Mouse (Mus musculus) ES-CJ7 (cell line): Measurements from ENCODE around the gene Klk4.

Experiments used
- DNase-seq: peaks from one replicate; pipeline ENCODE4 v3.0.0; 2011; ENCODE audit warnings: low read depth, low spot score

Klk4 gene

DNA sequence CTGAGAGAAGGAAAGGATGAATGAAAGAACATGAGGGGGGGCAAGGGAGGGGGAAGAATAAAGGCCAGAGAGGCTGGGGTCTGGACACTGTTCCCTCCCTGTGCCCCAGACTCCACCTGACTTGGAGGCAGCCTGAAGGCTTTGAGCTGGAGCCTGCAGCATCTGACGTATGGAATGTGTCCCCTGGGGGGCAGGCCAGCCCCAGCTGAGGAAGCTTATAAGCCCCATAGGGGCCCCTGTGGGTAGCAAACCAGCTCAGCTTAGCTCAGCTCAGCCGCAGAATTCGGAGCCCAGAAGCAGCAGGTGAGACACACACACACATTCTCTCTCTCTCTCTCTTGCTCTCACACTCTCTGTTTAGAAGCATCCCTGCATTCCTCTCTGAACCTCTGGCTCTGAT is at the start of gene Klk4:
Gene Klk4, plus strand, starts transcription at position 249 of the 400 bp plus-strand sequence.
- DNase-seq = no peak

DNA sequence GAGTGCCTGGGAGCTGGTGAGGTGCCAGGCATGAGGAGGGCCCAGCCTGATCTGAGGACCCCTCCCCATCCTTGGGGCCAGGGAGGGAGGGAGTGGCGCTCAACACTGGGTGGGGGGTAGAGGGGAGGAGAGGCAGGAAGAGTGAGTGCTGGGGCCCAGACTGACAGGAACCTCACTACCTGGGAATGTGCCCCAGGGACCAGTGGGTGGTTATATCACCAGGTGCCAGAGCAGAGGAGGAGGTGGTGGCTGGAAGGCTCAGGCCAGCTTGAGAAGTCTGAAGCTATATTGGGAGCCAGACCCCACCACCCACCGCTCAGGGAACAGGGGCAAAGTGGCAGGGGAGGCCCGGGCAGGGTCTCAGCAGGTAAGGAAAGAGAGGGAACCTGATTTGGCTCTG is 39.3 kb upstream of the Klk4 start, which contains the start of gene Klk5:
Gene Klk5, plus strand, starts transcription at position 271 of the 400 bp plus-strand sequence.
- no peak for DNase-seq

DNA sequence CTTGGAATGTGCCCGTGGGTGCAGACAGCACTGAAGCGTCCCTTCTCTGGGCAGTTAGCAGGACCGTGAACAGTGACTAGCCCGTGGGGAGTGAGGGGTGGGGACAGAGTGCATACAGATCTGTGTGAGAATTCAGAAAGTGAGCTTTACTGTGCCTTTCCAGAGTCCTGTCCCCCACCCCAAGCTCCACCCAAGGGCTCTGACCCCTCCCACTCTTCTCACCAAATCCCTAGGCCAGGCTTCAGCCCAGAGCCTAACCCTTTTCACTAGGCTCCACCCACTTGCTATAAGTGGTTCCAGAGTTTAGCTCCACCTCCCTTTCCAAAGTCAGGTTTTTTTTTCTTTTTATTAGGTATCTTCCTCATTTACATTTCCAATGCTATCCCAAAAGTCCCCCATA is 37.2 kb upstream of the Klk4 start:
- DNase-seq = no peak

DNA sequence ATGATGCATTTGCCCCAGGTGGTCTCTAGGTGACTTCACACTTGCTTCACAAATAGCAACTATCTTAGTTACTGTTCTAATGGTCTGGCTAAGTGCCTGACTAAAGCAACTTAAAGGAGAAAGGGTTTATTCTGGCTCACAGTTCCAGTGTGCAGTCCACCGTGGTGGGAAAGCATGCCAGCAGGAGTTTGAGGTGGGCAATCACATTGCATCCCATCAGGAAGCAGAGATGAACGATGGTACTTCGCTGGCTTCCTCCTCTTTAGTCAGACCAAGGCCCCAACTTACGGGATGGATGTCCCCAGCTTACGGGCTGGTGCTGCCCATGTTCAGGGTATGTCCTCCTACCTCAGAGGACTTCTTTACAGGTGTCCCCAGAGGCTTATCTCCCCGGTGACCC is 29.3 kb upstream of the Klk4 start:
- DNase-seq = no peak

DNA sequence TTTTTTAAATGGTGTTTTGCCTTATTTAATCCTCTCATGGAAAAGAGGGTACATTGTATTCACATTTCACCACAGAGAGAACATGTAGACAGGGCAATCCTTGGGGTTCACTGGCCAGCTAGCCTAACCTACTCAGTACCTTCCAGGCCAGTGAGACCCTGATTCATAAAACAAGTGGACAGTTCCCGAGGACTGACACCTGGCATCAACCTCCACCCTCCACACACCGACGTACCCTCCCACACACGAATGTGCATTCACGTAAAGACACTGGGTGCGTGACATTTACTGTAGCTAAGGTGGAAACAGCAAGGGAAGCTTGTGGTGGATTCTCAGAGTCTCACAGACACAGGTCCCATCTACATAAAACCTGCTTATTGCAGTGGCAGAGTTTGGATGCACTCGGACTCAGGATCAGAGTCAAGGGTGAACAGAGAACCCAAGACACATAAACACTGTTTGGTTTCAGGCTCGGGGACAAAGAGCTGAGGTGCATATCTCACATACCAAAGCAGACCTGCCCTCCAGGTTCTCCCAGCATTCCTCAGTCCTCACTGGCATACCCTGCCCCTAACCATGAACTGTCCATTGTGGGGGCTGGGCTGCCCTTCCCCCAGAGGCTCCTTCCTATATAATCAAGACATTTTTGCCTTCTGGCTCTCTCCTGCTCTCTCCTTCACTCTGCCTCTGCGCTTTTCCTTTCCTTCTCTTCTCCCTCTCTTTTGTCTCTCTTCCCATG is 26.1 kb upstream of the Klk4 start:
- peak; percentile 40 for DNase-seq

DNA sequence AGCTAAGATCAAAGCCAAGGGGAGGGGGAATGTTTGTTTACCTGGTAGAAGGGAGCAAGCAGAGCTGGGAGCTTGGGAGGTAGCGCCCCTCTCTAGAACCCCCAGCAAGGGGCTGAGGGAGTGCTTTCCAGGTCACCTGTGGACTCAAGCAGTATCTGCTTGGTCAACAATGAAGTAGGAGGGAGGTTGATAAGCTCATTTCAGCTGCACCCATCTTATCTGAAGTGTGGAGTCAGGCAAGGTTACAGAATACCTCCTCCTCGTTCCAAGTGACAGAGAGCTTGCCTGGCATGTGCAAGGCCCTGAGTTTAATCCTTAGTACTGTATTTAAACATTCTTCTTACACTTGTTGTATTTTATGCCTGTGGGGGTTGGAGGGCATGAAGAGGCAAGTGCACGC is 25.3 kb upstream of the Klk4 start:
- no peak for DNase-seq

DNA sequence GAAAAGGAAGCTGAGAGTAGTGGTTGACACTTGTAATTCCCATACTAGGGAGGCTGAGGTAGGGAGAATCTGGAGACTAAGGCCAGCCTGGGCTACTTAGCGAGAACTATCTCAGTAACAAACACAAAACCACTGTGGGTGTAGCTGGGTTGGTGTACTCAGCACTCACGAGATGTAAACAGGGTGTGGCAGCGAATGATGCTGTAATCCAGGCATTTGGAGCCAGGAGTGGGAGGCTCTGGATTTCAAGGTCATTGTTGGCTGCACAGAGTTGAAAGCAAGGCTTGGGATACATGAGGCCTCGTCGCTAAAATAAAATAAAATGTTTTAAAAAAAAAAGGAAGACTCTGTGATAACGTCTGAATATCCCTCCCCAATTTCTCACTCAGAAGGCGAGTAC is 24.7 kb upstream of the Klk4 start:
- peak; percentile 71 for DNase-seq

DNA sequence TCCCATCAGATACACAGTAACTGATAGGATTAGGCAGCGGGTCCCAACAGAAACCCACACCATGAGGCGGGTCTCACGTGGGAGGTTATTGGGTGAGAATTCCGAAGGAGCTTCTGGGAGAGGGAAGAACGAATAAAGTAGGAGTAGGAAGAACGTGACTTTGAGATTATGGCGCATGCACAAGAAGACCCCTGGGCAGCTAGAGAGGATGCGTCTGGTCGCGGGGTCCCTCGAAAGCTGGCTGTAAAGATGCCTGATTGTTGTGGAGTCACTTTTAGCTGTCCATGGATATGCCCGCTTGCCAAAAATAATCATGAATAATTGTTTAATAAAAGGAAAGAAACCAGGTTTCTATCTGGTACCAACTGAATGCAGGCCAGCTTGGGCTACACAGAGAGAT is 23.5 kb upstream of the Klk4 start:
- DNase-seq = peak; percentile 25

DNA sequence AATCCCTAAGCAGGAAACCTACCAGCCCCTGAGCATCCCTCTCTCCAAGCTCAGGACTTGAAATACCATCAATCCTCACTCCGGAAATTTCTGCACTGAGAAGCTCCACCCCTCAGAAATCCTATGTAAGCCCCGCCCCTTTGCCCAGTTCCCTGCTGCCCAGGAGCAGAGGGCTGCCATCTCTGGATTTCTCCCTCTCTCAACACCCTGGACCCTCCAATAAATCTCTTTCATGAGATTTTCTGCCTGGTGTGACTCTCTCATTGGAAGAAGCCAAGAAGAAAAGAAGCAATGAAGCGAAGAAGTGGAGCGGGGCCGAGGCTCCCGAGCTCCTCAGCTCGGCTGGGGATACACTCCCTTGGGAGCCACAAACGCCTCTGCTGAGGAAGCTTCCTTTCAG is 20.5 kb upstream of the Klk4 start:
- no peak for DNase-seq

DNA sequence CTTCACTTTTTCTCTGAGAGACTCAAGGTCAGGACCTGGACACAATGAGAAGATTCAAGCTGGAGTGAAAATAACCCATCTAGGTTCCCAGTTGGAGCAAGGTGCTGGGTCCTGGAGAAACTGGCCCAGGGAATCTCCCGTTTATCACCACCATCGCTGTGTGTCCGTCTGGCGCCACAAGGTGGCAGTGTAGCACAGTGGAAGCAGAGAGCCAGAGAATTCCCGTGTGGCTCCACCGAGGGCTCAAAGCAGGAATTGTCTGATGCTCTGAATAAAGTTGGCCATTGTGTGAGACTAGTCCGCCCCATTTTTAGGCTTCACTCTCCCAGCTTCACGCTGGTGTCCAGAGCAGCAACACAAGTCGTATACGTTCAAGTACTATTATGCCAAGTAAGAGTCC is 7.7 kb upstream of the Klk4 start:
- peak; percentile 82 for DNase-seq

DNA sequence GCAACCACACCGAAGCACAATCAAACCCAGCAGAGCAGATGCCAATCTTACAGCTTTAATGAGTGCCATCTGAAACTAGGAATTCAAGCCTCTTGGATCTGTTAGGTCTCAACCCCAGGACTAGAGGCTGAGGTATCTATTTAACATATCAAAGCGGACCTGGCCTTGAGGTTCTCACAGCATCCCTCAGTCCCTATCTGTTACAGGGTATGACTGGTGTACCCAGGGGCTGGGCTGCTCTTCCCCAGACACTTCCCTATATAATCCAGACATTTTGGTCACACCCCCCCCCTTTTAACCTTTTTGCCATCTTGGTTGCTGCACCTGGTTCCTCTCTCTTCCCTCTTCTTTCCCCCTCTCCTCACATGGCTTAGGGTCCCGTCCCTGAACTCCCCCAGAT is 7.3 kb upstream of the Klk4 start:
- peak; percentile 32 for DNase-seq

DNA sequence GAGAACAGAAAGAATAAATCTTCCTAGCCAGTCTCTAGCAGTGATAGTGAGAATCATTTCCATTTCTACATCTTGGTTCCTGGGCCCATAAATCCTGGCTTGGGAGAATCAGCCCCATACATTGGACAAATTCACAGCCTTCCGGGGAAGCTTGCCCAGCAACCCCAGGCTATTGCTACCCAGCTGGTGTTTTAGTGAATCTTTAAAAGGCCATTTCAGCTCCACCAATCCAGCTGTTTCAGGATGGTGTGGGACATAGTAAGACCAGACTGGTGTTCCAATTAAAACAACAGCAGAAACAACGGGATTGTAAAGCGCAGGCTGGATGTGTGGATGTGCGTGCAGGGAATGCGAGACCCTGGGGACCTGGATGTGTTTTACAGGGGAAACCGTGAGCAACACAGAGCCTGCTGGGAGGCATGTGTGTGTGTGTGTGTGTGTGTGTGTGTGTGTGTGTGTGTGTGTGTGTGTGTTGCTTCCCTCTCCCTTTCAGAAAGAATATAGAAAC is 6.0 kb upstream of the Klk4 start:
- no peak for DNase-seq

DNA sequence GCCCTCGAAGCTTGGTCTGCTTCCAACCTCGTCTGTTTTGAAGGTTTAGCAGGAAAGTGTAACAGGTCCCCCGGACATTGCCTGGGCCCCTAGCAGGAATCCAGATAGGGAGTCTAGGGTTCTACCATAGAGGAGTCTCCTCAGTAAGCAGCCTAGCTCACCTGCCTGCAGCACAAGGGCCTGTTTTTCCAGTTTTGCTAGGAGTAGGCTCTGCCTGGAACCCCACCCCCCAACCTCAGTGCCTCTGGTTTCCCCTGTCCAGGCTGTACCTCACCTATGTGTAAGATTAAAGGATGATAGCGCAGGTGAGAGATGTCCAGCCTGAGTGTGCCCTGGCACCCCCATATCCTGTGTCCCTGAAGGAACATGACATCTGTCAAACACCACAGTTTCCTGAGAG is 4.5 kb upstream of the Klk4 start:
- no peak for DNase-seq

DNA sequence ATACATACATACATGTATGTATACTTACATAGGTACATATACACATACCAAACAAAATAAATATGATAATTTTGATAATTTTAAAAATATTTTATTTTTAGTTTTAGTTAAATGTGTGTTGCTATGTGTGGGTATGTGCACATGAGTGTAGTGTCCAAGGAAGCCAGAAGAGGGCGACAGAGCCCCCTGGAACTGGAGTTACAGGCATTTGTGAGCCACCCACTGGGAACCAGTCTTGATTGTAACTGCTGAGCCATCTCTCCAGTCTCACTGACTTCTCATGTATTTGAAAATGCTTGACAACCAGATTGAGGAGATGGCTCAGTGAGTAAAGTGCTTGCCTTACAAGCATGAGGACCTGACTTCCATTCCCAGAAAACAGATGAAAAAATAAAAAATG is 2.7 kb upstream of the Klk4 start:
- peak; percentile 25 for DNase-seq

DNA sequence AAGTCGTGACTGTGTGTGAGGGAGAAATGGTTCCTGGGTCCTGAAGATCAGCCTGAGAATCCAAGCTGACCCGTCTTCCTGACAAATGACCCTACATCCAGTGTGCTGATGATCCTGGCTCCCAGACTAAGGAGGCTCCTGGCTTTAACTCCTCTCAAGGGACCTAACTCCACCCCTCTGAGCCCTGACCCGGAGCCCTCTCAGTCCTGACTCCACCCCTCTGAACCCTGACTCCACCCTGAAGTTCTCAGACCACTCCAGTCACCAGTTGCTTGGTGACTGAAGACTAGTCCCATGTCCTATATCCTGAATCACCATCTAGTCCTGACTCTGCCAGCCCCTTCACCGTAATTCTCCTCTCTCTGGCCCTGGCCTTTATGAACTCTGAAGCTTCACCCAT is 1.4 kb downstream of the Klk4 start:
- DNase-seq = peak; percentile 33

DNA sequence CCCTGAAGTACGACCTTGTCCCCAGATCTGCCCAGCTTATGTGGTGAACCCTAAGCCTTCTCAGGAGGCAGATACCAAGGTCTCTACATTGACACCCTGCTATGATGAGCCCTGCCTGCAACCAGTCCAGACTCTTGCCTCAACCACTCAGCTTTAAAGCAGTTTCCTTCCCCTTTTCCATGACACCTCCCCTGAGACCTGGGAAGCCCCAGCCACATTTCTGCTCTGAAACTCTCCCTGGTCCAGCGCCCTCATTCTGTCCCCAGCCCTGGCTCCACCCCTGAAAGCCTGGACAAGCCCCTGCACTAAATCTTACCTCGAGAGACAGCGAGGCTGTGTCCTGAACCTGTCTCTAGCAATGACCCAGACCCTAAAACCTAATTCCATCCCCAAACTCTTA is 1.9 kb downstream of the Klk4 start:
- DNase-seq = no peak

DNA sequence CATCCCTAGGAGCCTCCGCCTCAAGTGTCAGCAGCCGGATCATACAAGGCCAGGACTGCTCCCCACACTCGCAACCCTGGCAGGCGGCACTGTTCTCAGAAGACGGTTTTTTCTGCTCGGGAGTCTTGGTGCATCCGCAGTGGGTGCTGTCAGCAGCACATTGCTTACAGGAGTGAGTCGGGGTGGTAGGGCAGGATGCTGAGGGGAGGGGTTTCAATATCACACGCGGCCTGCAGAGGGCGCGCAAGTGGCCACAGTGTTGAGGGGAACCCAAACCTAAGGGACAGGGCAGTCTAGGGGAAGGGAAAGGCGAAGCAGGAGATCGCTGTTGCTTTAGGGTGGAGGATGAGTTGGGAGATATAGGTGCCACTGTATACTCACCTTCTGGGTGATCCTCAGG is 2.6 kb downstream of the Klk4 start:
- peak; percentile 62 for DNase-seq

DNA sequence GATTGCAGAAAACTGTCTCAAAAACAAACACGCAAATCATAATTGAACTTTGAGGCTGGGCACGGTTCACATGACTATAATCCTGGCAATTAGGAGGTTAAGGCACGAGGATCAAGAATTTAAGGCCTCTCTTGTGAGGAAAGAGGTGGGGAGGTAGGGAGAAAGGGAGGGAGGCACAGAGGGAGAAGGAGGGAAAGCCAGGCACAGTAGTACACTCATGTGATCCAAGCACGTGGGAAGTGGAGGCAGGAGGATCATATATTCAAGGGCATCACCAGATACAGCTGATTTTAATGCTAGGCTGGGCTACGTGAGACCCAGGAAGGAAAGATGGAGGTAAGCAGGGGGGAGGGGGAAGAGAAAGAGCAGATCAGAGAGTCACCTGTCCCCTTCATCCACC is 10.4 kb downstream of the Klk4 start:
- DNase-seq = no peak

DNA sequence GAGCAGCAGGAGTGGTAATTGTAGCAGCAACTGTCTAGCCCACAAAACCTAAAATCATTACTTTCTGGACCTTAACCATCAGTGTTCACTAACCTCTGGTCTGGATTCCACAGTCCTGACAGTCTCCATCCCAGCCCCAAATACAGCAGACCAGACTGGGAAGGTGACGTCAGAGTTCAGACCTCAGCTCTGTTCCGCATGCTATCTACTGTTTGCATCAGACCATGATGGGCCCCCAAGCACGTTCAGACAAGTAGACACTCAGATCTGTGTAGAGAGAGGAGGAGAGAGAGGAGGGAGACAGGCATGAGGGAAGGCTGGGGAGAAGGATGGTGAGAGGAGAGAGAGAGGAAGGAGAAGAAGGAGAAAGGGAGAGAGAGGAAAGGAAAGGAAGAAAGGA is 10.8 kb downstream of the Klk4 start:
- DNase-seq = no peak

DNA sequence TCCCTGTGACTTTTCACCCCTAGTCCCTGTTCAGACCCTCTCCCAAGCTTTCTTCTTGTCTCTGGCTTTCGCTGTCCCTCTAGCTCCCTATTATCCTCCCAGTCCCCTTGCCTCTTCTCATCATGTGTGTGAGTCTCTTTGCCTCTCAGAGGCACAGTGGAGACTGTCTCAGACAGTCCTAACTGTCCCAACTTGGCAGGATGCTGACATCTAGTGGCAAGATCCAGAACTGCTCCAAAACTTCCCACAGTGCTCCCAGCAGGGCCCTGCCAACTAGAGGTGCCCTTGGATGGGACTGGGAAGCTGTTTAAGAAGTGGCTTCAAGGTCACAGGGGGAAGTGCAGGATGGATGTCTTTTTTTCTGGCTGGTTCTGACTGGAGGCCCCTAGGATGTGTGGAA is 13.9 kb downstream of the Klk4 start:
- peak; percentile 95 for DNase-seq

DNA sequence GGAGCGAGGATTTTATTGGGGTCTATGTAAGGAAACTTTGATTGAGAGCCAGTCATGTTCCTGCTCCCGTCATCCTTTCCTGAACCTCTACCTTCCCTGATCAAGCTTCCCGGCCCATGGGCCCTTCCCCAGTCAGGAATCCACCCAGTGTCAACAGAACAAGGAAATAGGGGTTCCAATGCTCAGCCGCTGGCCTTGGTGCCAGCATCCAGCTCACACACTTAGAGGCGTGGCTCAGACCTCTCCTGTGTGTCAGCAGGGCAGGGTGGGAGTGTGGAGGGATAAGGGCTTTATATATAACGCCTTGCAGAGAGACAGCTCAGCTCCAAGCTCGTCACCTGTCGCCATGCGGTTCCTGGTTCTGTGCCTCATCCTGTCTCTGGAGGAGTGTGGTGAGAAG is 33.9 kb downstream of the Klk4 start:
- DNase-seq = no peak

DNA sequence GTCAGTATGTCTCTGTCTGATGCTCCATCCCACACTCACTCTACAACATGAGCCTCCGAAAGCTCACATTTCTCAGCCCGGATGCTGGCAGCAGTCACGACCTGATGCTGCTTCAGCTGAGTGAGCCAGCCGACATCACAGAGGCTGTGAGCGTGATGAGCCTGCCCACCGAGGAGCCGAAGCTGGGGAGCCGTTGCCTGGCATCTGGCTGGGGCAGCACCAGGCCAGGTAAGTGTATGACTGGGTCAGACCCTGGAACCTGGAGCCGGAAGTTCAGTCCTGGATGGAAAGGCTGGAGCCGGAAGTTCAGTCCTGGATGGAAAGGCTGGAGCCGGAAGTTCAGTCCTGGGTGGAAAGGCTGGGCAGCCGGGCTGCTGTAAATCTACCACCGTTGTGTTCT is 37.5 kb downstream of the Klk4 start:
- no peak for DNase-seq

DNA sequence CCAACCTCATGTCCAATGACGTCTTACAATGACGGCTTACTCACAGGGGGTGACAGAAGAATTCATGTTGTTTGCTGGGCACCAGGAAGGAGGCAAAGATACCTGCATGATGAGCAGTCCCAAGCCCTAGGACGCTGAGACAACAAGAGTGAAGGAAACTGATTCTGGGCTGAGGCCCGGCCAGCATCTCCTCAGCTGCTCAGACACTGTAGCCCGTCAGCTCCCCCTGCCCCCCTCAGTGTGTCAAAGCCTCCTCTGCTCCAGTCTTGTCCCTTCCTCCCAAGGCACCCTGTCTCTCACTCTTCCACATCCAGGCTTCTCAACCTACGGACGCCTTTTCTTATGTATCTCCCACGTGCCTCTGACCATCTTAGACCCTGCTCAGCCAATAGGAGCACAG is 37.9 kb downstream of the Klk4 start:
- no peak for DNase-seq
